Mouse (Mus musculus) left cerebral cortex, postnatal 4 days (tissue): Measurements from ENCODE around the gene 1300017J02Rik. TPM values are rescaled to one million over a fixed set of nuclear protein-coding genes. Genes with fewer than 3 reads are reported as not detected.

Experiments used
- DNase-seq: peaks from one replicate; pipeline ENCODE4 v3.0.0-alpha.2; 2022
- intact Hi-C: fragments of 180-260 bp; cut with DNase I; formaldehyde crosslinking; loops from one replicate; pipeline ENCODE4 v1.15.1; 2025
- total RNA-seq, 2 experiments: library from RNA; stranded (reverse); gene quantifications; 2 replicates each; pipeline ENCODE4 v1.2.3; 2021

Gene 1300017J02Rik
- total RNA-seq, 2 experiments from 2014 or later: 0.56 TPM; not detected in 1

DNA sequence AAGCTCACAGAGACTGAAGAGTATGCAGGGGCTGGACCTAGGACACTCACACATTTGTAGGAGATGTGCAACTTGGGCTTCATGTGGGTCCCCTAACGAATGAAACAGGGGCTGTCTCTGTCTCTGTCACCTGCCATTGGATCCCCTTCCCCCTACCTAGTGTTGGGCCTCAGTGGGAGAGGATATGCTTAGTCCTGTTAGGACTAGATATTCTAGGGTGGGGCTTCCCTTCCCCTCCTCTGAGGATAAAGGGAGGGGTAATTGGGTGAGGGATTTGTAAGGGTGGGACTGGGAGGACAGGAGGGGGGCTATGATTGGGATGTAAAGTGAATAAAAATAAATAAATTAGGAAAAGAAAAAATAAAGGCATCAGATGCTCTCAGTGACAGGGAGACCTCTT is 29.2 kb downstream of the 1300017J02Rik start:
- intact Hi-C loops: no loop called here

DNA sequence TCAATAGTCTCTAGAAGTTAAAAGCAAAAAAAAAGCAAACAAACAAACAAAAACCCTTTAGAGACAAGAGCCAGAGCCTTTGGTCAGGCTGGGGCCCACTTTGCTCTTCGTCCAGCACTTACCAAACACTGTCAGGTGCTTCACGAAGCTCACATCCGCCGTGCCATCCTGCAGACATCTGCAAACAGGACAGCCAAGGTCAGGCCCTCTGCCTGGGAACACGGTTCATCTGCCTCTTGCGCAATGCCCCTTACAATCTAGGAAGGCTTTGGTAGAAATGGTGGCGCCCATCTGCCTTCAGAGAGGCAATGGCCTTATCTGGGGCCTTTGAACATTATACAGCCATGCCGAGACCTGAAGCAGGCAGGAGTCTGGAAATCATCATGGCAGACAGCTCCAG is 30.1 kb downstream of the 1300017J02Rik start:
- intact Hi-C loops: no loop called here
- no peak for DNase-seq

More for the DNA sequence above, 29.2 kb downstream of the 1300017J02Rik start:
- no peak for DNase-seq

DNA sequence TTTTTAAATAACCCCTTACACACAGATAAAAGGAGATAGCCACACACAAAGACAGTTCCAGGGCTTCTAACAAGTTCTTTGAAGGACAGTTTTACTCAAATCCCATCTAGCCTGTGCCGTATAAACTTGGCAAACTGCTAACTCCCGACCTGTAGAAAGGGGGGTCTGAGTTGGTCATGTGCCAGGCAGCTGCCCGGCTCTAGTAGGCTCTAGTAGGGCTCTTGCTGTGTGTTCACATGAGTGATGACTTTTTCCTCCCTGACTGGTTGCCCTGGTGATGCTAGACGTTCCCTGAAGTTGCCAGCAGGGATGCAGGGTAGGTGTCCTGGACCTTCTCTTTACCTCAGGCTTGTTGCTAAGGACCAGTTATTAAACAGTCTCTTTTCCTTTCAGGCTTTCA is 33.8 kb downstream of the 1300017J02Rik start:
- intact Hi-C loops: no loop called here
- peak; percentile 32 for DNase-seq

DNA sequence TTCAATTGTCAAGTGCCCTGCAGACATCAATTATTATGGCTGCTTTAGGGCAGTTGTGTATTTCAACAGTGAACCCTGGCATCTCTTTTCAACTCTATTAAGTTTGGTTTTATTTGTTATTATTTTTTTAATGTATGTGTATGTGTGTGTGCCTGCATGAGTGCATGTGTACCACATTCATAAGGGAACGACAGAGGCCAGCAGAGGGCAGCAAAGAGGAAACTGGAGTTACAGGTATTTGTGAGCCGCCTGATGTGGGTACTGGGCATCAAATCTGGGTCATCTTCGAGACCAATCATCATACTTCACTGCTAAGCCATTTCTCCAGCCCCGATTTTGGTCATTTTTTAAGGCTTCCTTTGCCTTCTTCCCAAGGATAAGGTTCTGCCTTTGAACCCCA is 39.1 kb downstream of the 1300017J02Rik start:
- DNase-seq: no peak
- intact Hi-C loops: no loop called here

DNA sequence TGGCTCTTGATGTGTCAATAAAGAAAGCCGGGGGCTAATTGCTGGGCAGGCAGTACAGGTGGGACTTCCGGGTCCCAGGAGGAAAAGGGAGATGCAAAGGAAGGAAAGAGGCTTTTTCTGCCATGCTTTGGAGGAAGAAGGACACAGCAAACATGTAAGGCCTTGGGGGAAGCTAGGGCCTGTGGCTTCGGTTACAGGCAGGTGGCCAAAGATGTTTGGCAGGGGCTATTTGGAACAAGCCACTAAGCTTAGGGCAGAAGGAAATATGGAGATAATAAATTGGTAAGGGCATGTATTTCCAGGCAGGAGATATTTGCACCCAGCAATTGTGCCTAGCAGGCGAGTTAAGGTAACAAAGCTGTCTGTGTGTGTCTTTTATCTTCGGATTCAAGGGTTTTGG is 52.0 kb downstream of the 1300017J02Rik start:
- DNase-seq: peak; percentile 84
- intact Hi-C loops: no loop called here

DNA sequence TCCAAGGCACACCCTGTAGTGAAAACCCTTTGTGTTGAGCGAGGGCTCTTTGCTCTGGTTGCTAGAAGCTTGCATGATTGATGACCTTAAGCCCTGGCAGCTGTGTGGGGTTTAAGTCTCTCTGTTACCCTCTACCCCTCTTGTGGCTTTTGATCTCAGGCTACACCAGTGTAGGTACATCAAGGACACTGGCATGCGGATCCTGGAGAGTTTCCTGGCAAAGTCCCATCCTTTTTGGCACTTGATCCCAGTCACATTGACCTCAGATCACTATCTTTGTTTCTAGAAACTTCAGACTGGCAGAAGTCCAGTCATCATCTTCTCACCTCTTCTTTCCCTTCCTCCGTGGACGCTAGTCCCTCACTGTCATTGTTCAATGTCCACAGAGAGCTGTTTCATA is 56.3 kb downstream of the 1300017J02Rik start:
- no peak for DNase-seq
- intact Hi-C loops: no loop called here

DNA sequence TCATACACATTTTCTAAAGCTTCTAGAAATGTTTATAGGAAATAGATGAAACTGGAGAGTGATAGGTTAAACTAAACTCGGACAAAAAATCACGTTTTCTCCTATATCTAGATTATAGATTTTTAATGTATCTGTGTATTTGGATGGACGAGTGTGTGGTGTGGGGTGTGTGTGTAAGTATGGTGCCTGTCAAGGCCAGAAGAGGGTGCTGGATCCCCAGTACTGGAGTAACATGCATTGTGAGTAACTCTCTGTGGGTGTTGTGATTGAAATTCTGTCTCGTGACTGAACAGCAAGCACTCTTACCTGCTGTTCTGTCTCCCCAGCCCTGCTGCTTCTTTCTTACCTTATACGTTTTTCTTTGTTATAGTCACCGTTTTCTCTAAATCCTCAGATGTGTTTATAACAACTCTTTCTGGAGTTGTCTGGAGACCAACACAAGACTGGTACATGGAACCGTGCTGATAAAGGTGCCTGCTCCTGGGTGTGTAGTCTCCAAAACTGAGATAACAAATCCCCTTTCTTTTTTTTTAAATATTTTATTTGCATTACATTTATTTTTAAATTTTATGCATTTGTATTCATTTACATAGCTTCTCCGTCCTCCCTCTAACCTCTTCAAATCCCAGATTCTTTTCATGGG is 58.2 kb downstream of the 1300017J02Rik start:
- intact Hi-C loops: no loop called here

DNA sequence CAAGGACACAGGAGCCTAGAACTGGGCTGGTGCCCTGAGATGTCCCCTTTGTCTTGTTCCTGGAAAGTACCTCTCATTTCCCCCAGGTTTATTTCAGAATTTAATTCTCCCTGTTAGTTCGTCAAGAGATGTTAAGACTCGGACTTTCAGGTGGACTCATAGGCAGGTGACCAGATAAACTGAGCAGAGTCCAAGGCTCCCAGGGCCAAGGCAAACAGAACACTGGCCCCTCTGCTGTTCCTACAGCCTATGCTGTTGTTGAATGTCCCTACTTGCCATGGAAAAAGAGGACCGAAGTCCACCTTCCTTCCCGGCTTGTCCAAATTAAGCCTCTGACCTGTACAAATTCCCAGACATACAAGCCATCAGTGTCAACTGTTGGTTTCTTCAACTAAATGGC is 61.2 kb downstream of the 1300017J02Rik start:
- DNase-seq: no peak
- intact Hi-C loops: no loop called here

More for the DNA sequence above, 58.2 kb downstream of the 1300017J02Rik start:
- DNase-seq: no peak

DNA sequence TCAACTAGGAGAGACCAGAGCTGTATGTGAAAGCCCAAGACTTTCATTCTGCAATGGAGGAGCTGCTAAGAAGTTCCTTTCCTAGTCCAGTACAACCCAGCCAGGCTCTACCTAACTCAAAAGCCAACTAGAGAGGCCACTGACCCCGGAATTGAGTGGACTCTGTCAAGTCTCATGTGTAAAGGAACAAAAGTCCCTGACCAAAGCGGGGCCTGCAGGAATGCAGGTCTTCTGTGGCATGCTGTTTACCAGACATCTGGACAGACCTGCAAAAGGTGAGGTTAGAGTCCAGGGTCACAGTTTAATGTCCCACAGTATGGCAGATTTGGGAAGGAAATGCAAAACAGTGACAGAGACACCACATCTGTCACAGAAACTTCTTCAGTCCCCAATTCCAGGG is 63.7 kb downstream of the 1300017J02Rik start:
- no peak for DNase-seq
- intact Hi-C loops: no loop called here

DNA sequence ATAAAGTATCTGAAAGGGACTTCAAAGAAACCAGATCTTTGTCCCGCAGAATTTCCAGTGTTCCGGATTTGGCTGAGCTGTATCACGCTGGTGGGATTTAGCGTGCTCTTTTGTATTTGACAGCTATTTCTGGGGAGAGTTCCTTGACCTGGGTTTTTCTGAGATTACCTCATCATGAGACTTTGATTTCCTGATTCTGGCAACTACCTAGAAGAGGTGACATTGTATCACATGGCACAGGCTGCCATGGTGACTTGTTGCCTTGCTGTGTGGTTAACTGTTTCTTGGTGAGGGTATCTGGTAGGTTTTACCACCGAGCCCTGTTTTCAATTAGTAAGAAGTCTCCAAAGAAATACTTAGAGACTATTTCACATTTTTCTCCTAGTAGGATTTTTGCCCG is 65.4 kb downstream of the 1300017J02Rik start:
- intact Hi-C loops: no loop called here
- no peak for DNase-seq

DNA sequence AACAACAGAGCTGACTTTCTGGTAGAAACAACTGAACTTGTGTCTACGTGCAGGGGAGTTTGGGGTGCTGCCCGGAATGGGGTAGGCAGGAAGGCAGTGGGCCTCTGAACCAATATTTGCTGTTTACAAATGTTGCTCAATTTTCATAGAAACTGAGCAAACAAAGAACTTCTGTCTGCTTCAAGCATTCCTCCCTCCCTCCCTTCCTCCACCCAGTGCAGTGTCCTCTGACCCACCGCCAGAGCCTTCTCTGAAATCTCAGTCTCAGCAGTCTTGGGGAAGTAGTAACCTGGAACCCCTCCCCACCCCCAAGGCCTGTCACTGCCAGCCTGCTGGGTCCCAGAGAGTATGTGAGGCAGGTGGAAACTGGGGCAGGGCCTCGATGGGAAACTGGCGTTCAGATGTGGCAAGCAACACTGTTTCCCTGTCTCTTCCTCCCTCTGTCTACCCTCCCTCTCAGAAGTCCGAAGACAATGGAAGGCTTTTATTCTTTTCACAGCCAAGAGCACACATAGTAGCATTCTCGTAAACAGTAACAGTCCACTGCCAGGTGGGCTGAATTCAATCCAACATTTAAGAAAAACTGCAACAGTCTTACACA is 70.2 kb downstream of the 1300017J02Rik start:
- no peak for DNase-seq
- intact Hi-C loops: no loop called here

DNA sequence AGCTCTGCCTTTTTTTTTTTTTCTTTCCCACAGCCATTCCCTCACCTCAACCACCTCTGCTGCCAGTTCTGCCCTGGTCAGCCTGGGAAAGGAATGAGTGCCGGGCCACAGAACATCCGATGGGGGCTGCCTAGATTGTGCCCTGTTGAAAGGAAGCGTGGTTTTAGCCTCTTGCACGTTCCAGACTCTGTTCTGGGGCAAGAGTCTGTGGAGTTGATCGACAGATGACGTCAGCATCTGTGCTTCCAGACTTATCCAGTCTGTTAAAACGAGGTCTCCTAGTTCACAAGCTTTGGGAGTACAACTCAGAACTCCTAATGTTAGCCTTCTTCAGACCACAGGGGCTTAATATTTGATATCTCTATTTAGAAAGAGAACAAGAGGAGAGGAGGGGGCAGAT is 70.8 kb downstream of the 1300017J02Rik start:
- DNase-seq: no peak
- intact Hi-C loops: no loop called here

DNA sequence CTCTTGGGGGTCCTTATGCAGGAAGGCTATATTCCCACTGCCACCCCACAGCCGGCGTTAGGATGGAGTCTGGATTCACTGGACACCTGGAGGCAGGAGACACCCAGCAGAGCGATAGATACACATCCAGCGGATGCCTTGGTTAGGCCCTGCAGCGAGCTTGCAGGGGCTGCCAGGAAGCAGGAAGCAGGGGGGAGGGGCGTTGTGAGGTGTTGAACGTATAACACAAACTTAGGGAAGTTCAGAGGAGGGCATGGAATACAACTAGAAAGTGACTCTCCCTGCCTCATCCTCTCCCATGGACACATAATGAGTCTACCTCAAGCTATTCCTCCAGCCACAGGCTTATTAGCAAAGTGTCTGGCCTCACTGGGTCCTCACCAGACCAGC is 71.9 kb downstream of the 1300017J02Rik start:
- DNase-seq: no peak
- intact Hi-C loops: no loop called here

DNA sequence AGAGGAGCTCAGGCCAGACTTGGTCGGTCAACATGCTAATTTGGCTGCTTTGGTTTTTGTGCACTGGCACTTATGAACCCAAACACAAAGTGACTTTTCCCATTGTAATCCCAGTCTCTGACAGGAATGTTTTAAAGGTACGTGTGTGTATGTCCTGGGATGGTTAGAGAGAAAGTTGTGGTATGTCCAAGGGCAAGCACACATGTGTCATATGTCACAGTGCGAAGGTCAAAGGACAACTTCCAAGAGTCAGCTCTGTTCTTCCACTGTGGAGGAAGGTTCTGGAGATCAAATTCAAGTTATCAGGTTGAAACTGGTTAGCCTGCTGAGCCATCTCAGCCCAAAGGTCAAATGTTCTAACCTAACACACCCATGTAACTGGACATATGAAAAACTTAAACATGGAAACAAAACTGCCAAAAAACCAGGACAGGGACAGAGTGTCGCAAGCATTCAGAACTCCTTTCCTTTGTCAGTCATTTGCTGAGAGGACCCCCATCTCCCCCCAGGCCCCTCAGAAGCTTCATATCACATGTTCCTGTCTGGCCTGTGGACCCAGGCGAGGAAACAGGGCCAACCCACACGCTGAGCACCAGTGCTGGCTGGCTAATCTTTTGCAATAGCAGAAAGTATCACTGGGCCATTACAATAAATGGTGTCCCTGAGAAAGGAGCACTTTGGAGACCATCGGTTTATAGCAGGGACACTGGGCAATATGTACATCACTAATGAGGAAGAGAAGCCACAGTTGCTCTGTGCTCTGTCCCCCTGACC is 72.5 kb downstream of the 1300017J02Rik start:
- DNase-seq: no peak
- intact Hi-C loops: no loop called here

DNA sequence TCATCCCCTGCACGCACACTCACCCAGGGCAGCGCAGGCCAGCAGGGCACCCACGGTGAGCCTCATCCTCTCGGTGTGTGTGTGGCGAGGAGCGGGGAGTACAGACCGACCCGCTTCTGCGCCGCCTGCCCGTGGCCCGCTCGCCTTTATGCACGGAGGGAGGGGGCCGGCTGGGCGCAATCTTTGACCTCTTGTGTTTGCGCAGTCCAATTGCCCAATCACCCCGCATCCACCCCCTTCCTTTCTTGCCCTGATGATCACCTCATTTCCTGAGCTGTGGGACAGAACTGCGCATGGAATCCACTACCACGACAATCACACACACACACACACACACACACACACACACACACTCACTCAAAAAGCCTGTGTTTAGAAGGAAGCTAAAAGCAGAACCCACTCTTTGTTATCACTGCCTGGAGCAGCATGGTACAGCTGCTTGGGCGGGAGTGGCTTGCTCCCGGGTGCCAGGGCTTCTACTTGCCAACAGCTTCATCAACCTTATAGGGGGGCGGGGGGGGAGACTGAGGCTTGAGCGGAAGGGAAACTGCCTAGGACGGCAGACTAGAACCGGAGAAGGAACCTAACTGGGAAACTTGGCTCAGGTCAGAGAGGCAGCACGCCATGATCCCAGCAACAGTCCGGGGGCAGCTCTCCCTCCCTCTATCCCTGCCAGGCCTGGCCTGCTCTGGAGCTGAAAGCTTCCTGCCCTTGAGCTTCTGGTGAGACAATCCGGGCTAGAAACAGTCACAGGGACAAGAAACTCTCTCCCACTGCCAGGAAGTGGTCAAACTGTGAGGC is 74.5 kb downstream of the 1300017J02Rik start, which contains the start of the genes Gm20425 and Trf:
Gene Gm20425 (minus strand): TSS at position 157 of the 801 bp plus-strand sequence.
Gene Trf (minus strand): TSS at position 294 of the 801 bp plus-strand sequence.
- intact Hi-C loops: no loop called here
- peak; percentile 53 for DNase-seq

DNA sequence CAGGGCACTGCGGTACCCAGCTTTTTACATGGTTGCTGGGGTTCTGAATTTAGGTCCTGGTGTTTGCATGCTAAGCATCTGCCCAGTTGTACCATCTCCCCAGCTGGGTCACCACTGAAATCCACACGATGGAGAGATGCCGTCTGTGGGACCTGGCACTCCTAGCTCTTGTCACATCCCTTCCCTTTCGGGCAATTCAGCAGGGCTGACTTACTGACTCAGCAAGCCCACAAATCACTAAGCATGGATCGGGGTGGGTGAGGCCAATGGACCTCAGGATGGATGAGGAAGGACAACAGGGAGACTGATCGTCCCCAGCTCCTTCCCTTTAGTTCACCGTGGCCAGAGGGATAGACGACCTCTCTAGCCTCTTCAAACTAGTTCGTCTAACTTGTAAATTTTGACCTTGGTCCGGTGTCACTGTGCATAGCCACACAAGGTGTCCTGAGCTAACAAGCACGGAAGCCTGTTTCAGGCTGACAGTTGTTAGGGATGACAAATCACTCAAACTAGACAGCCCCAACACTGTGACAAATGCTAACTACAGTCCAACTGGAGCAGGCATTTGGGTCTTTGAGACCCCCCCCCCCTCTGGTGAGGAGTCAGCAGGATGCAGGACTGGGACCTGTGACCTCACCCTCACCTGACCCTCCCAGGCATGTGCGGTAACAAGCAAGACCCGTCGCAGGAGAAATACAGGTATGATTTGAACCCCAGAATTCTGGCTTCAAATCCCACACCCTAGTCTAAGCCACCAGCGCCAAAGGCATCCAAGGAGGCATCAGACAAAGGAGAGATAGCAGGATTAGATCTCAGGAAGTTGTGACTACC is 75.6 kb downstream of the 1300017J02Rik start:
- no peak for DNase-seq
- intact Hi-C loops: no loop called here

DNA sequence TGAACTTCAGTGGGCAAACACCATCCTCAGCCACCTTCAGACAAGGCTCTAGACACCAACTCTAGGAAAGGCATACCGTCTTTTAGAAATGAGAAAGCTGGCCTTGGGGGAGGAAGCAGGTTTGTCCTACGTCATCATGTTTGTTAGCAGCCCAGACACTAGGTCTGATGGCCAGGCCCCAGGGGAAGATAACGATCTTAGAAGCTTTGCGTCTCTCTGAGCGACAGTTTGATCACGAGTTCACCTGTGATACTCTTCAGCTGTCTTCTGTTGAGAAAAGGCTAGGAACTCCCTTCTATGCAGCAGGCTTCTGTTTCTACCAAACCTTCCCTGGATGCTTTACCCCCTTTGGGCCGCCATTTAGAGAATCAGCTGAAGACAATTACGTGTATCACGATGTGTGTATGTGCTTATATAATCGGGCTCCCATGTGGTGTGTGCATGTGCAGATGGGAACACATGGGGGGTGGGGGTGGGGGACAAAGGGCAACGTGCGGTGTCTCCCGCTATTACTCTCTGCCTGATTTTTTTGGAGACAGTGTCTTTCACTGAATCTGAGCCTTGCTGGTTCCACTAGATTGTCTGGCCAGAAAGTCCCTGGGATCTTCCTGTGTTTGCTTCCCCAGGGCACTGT is 76.4 kb downstream of the 1300017J02Rik start:
- no peak for DNase-seq
- intact Hi-C loops: no loop called here

DNA sequence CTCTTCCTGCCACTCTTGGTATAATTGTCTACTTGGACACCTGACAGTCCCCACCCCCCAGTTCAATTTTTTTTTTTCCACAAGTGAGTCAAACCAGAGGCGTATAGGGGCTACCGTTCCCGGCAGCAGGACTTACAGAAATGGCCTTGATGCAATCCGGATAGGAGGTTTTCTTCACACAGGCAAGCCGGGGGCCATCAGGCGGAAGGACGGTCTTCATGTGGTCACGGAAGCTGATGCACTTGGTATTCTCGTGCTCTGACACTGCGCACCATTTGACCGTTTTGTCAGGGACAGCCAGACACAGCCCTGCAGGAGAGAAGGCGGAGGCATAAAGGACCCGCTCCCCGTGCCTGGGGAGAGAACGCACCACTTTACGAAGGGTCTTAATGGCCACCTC is 77.1 kb downstream of the 1300017J02Rik start:
- no peak for DNase-seq
- intact Hi-C loops: no loop called here

DNA sequence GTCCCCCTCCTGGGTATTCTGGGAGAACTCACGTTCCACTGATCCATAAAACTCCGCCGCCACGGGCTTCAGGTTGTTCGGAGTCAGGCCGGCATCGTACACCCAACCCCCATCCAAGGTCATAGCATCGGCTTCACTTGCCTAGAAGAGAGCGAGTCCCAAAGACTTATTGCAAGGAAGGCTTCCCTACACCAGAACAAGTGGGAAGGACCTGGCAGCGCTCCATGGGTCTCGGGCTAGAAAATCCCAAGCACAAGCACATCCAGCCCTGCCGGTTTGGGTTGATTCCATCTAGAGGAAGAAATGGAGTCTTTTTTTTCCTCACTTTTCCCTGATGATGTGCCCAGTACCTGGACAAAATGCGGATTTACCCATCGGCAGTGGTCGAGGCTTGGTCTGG is 78.1 kb downstream of the 1300017J02Rik start:
- peak; percentile 28 for DNase-seq
- intact Hi-C loops: no loop called here

DNA sequence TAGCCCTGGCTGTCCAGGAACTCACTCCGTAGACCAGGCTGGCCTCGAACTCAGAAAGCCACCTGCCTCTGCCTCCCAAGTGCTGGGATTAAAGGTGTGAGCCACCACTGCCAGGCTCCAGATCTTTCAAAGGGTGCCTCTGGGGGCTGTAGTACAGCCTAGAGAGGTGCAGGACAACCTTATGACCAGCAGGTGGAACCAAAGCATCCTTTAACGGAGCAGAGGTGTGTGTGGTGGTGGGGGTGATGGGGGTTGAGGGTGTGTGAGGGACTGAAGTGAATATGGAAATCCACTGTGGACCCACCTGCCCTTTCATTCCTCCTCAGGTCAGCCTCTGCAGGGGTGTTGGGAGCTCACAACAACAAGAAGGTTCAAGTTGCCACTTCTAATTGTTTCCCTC is 79.4 kb downstream of the 1300017J02Rik start:
- peak; percentile 26 for DNase-seq
- intact Hi-C loops: no loop called here
